Mouse (Mus musculus) lung, embryonic 14.5 days (tissue): ENCODE data around the gene Gps1. TPM values are rescaled to one million over a fixed set of nuclear protein-coding genes. Genes with fewer than 3 reads are reported as not detected.
"Not testable (repeated sequence)": the region's sequence is repeated elsewhere in the genome, so short reads cannot be mapped to it uniquely, and the experiment has no call there.

ENCODE experiments used
- ATAC-seq: fragments of 200-750 bp; cut with Nextera tagmentation; 2 replicates; pipeline ENCODE4 v1.8.0; 2017; ENCODE audit warnings: mild to moderate bottlenecking, moderate TSS enrichment, moderate library complexity; ENCODE audit not compliant: insufficient read depth
- DNase-seq: peaks from one replicate; pipeline ENCODE4 v3.0.0-alpha.2; 2015
- H3K27ac ChIP-seq: fragments of 300-500 bp; sonication (generic); 2 replicates; pipeline ENCODE4 v1.5.1; 2014; ENCODE audit warnings: low read depth, mild to moderate bottlenecking, moderate library complexity
- H3K27me3 ChIP-seq: fragments of 300-500 bp; sonication (generic); 2 replicates; pipeline ENCODE4 v1.6.1; 2014; ENCODE audit warnings: low read length, control low read depth; ENCODE audit not compliant: insufficient read depth
- H3K36me3 ChIP-seq: fragments of 300-500 bp; sonication (generic); 2 replicates; pipeline ENCODE4 v1.6.1; 2014; ENCODE audit warnings: control low read depth; ENCODE audit not compliant: insufficient read depth
- H3K4me1 ChIP-seq: fragments of 300-500 bp; sonication (generic); 2 replicates; pipeline ENCODE4 v1.6.1; 2014; ENCODE audit warnings: antibody characterized with exemption, control low read depth; ENCODE audit not compliant: insufficient read depth
- H3K4me2 ChIP-seq: fragments of 300-500 bp; sonication (generic); 2 replicates; pipeline ENCODE4 v1.6.1; 2014; ENCODE audit warnings: mild to moderate bottlenecking
- H3K4me3 ChIP-seq: fragments of 300-500 bp; sonication (generic); 2 replicates; pipeline ENCODE4 v1.5.1; 2014; ENCODE audit warnings: low read depth, low read length
- H3K9ac ChIP-seq: fragments of 300-500 bp; sonication (generic); 2 replicates; pipeline ENCODE4 v1.6.1; 2014
- H3K9me3 ChIP-seq: fragments of 300-500 bp; sonication (generic); 2 replicates; pipeline ENCODE4 v1.6.1; 2016; ENCODE audit warnings: low read depth, low read length, control low read depth
- CTCF ChIP-seq: IDR thresholded peaks from 2 replicates; pipeline ENCODE4 v1.5.1; 2016; ENCODE audit warnings: antibody characterized with exemption, low read depth
- WGBS: fragments of 180-500 bp; shearing (Covaris S2); extraction: QIAGEN DNeasy Blood & Tissue Kit; methylation state at CpG from one replicate; pipeline ENCODE4 v1.1.7; 2014; 5-methylcytosine and 5-hydroxymethylcytosine counted together
- polyA plus RNA-seq: library from polyadenylated mRNA; unstranded; fragments of >200 nt; fragmentation: Nextera tagmentation; extraction: Ambion mirVana; gene quantifications from 2 replicates; pipeline ENCODE4 v1.2.1, GENCODE M21; 2014

The Gps1 gene
- polyA plus RNA-seq, 1 experiment from 2014 or later, result 257 TPM

- no peak for DNase-seq
- Histone ChIP-seq H3K27ac (no peak overlapping the region), H3K4me1 (peaks cover 12% of the 10 kb centered on the region), H3K36me3 (no peaks in the 10 kb centered on the region), H3K27me3 (no peaks in the 10 kb centered on the region), H3K9me3 (no peaks in the 10 kb centered on the region), H3K9ac (no peak overlapping the region), H3K4me2 (no peak overlapping the region), H3K4me3 (no peak overlapping the region)
- no peak for ATAC-seq
- no peak for TF ChIP-seq CTCF
- 80% methylated on average over 10 of the region's 10 CpGs for WGBS
Observed at GRCm38 (mm10) chr11:120829757-120830532, 45.9 kb downstream of the Gps1 start.

- WGBS, result 82% methylated on average over 12 of the region's 12 CpGs
- DNase-seq (no peak), ATAC-seq (no peak)
- H3K4me2 ChIP-seq, result no peak overlapping the region
- H3K27me3 ChIP-seq, result no peaks in the 10 kb centered on the region
- H3K4me1 ChIP-seq, result peaks cover 4% of the 10 kb centered on the region
- H3K36me3 ChIP-seq, result no peaks in the 10 kb centered on the region
- H3K4me3 ChIP-seq, result no peak overlapping the region
- no peak overlapping the region for H3K9ac ChIP-seq
- no peak for TF ChIP-seq CTCF
- H3K27ac ChIP-seq, result no peak overlapping the region
- no peaks in the 10 kb centered on the region for H3K9me3 ChIP-seq
Observed at GRCm38 (mm10) chr11:120830686-120831085, 46.6 kb downstream of the Gps1 start.

- Histone ChIP-seq H3K27me3 (no peaks in the 10 kb centered on the region), H3K9me3 (no peaks in the 10 kb centered on the region), H3K4me1 (peaks cover 4% of the 10 kb centered on the region), H3K4me3 (no peak overlapping the region), H3K36me3 (no peaks in the 10 kb centered on the region), H3K9ac (no peak overlapping the region), H3K27ac (no peak overlapping the region), H3K4me2 (no peak overlapping the region)
- 78% methylated on average over 3 of the region's 3 CpGs for WGBS
- no peak for DNase-seq
- no peak for ATAC-seq
- TF ChIP-seq CTCF, result no peak
Observed at GRCm38 (mm10) chr11:120831659-120832440, 47.8 kb downstream of the Gps1 start.

- not testable (repeated sequence) for H3K9ac ChIP-seq, H3K36me3 ChIP-seq, H3K27me3 ChIP-seq, H3K4me1 ChIP-seq, H3K9me3 ChIP-seq, H3K4me2 ChIP-seq, DNase-seq, ATAC-seq, H3K4me3 ChIP-seq
- 88% methylated on average over 5 of the region's 5 CpGs for WGBS
- peak overlapping the region; percentile 82; the same call in 1 of the 2 replicates for H3K27ac ChIP-seq
Observed at GRCm38 (mm10) chr11:120832962-120833361, 48.9 kb downstream of the Gps1 start.

- Histone ChIP-seq H3K4me2 (no peak overlapping the region), H3K27me3 (no peaks in the 10 kb centered on the region), H3K4me3 (no peak overlapping the region), H3K27ac (peak overlapping the region; percentile 82), H3K4me1 (peaks cover 4% of the 10 kb centered on the region), H3K36me3 (no peaks in the 10 kb centered on the region), H3K9ac (peak overlapping the region; percentile 13; the same call in 1 of the 2 replicates), H3K9me3 (no peaks in the 10 kb centered on the region)
- peak; percentile 50 for ATAC-seq
- WGBS, result 37% methylated on average over 8 of the region's 8 CpGs
- DNase-seq, result peak; percentile 40
- TF ChIP-seq CTCF, result no peak
Observed at GRCm38 (mm10) chr11:120833555-120834280, 49.6 kb downstream of the Gps1 start.

Other genes starting within 250 kb of the Gps1 start
- gene Mcrip1, start 234.5 kb upstream of the Gps1 start, polyA plus RNA-seq, result 226 and 229 TPM in 2 replicates
- not detected in 2 replicates for gene Ppp1r27, start 233.1 kb upstream of the Gps1 start, polyA plus RNA-seq
- gene P4hb, start 211.0 kb upstream of the Gps1 start, polyA plus RNA-seq, result 872 and 897 TPM in 2 replicates
- gene Arhgdia, start 202.6 kb upstream of the Gps1 start, polyA plus RNA-seq, result 717 and 734 TPM in 2 replicates
- gene Alyref, start 185.9 kb upstream of the Gps1 start, polyA plus RNA-seq, result 617 and 627 TPM in 2 replicates
- gene Anapc11, start 185.9 kb upstream of the Gps1 start, polyA plus RNA-seq, result 229 and 237 TPM in 2 replicates
- gene Npb, start 175.8 kb upstream of the Gps1 start, polyA plus RNA-seq, result 0.89 and 1.3 TPM in 2 replicates
- 95.3 and 99.5 TPM in 2 replicates for gene Pcyt2, start 166.3 kb upstream of the Gps1 start, polyA plus RNA-seq
- gene Sirt7, start 159.0 kb upstream of the Gps1 start, polyA plus RNA-seq, result 26.1 and 33.1 TPM in 2 replicates
- 25.3 and 28.6 TPM in 2 replicates for gene Mafg, start 150.7 kb upstream of the Gps1 start, polyA plus RNA-seq
- 29.0 and 29.8 TPM in 2 replicates for gene Pycr1, start 140.5 kb upstream of the Gps1 start, polyA plus RNA-seq
- gene Myadml2, start 136.1 kb upstream of the Gps1 start, polyA plus RNA-seq, result 1.1 TPM in 1 of 2 replicates, not detected in the other
- 3.9 and 5.3 TPM in 2 replicates for gene Notum, start 123.1 kb upstream of the Gps1 start, polyA plus RNA-seq
- 124 and 130 TPM in 2 replicates for gene Aspscr1, start 111.3 kb upstream of the Gps1 start, polyA plus RNA-seq
- gene Cenpx, start 70.5 kb upstream of the Gps1 start, polyA plus RNA-seq, result 168 and 173 TPM in 2 replicates
- 44.1 and 46.1 TPM in 2 replicates for gene Lrrc45, start 70.3 kb upstream of the Gps1 start, polyA plus RNA-seq
- gene Rac3, start 62.8 kb upstream of the Gps1 start, polyA plus RNA-seq, result 10.3 and 10.7 TPM in 2 replicates
- gene Dcxr, start 57.0 kb upstream of the Gps1 start, polyA plus RNA-seq, result 27.2 and 29.7 TPM in 2 replicates
- 14.7 and 19.6 TPM in 2 replicates for gene Cbr2, start 52.2 kb upstream of the Gps1 start, polyA plus RNA-seq
- 5.3 and 7.3 TPM in 2 replicates for gene Hmga1b, start 21.5 kb upstream of the Gps1 start, polyA plus RNA-seq
- gene Rfng, start 65 bp upstream of the Gps1 start, polyA plus RNA-seq, result 33.0 and 34.0 TPM in 2 replicates
- 77.2 and 87.4 TPM in 2 replicates for gene Dus1l, start 12.1 kb downstream of the Gps1 start, polyA plus RNA-seq
- gene Fasn, start 40.3 kb downstream of the Gps1 start, polyA plus RNA-seq, result 83.3 and 95.5 TPM in 2 replicates
- gene Ccdc57, start 148.6 kb downstream of the Gps1 start, polyA plus RNA-seq, result 6.3 and 7.2 TPM in 2 replicates
- 37.7 and 39.3 TPM in 2 replicates for gene Slc16a3, start 164.2 kb downstream of the Gps1 start, polyA plus RNA-seq
- gene Csnk1d, start 207.1 kb downstream of the Gps1 start, polyA plus RNA-seq, result 82.5 and 89.8 TPM in 2 replicates